Mouse (Mus musculus): ENCODE data around the gene Gm12216. TPM values are rescaled to one million over a fixed set of nuclear protein-coding genes. Genes with fewer than 3 reads are reported as not detected.

Gm12216 gene
- polyA plus RNA-seq, 2 experiments: 0.14 to 0.15 TPM

GRCm38 (mm10) chr11:53771001-53771744, 87.9 kb downstream of the Gm12216 start:
- DNase-seq (ENCODE audit: low read depth in 3 of 3, low spot score in 3 of 3): no peak
- Histone ChIP-seq H3K27me3 (ENCODE audit: control insufficient read depth, insufficient read depth, low read length) (peaks cover 15% of the 10 kb centered on the region), H3K4me2 (ENCODE audit: low read depth) (peak overlapping the region; percentile 76), H3K36me3 (replicated peaks; ENCODE audit: control insufficient read depth, insufficient read depth, low read depth) (no peaks in the 10 kb centered on the region), H3K9ac (replicated peaks) (no peak overlapping the region), H3K27ac (no peak overlapping the region), H3K9me3 (ENCODE audit: control insufficient read depth, low read length) (no peaks in the 10 kb centered on the region), H3K4me3 (ENCODE audit: insufficient read depth in 1 of 2, low read depth in 2 of 2, low read length in 2 of 2) (peak overlapping the region; percentile 62; a peak in 3 of 4 replicates), H3K4me1 (replicated peaks; ENCODE audit: control insufficient read depth in 2 of 2, insufficient read depth in 2 of 2, low read length in 1 of 2) (peaks cover 0 to 5% of the 10 kb centered on the region in 2 experiments; a peak in 1 of 4 replicates)
- ATAC-seq (ENCODE audit: insufficient read depth): no peak
- no peak for TF ChIP-seq EP300 (IDR thresholded peaks at IDR 0.05; ENCODE audit: low read depth)
- TF ChIP-seq CTCF (IDR thresholded peaks at IDR 0.05; ENCODE audit: low read depth): no peak
- 59% methylated on average over 11 of the region's 11 CpGs for WGBS (ENCODE audit: insufficient replicate concordance)

GRCm38 (mm10) chr11:53770125-53770791, 88.8 kb downstream of the Gm12216 start:
- peak overlapping the region; percentile 76 for H3K4me2 ChIP-seq (ENCODE audit: low read depth)
- peaks cover 15% of the 10 kb centered on the region for H3K27me3 ChIP-seq (ENCODE audit: control insufficient read depth, insufficient read depth, low read length)
- peak overlapping the region; percentile 62 for H3K4me3 ChIP-seq (ENCODE audit: insufficient read depth in 1 of 2, low read depth in 2 of 2, low read length in 2 of 2)
- 0 out of 2 replicates have a peak, but pooled peaks have one; percentile 12 for TF ChIP-seq CTCF (IDR thresholded peaks at IDR 0.05; ENCODE audit: low read depth)
- TF ChIP-seq EP300 (IDR thresholded peaks at IDR 0.05; ENCODE audit: low read depth): no peak
- H3K4me1 ChIP-seq (replicated peaks; ENCODE audit: control insufficient read depth in 2 of 2, insufficient read depth in 2 of 2, low read length in 1 of 2): peaks cover 0 to 5% of the 10 kb centered on the region in 2 experiments; a peak in 1 of 4 replicates
- WGBS (ENCODE audit: insufficient replicate concordance): under 1% methylated on average over 74 of the region's 75 CpGs
- no peak overlapping the region for H3K27ac ChIP-seq
- ATAC-seq (ENCODE audit: insufficient read depth) (peak; percentile 67), DNase-seq (ENCODE audit: low read depth in 3 of 3, low spot score in 3 of 3) (no peak)
- H3K9ac ChIP-seq (replicated peaks): peak overlapping the region; percentile 40; the same call in 1 of the 2 replicates
- H3K9me3 ChIP-seq (ENCODE audit: control insufficient read depth, low read length): no peaks in the 10 kb centered on the region
- no peaks in the 10 kb centered on the region for H3K36me3 ChIP-seq (replicated peaks; ENCODE audit: control insufficient read depth, insufficient read depth, low read depth)

GRCm38 (mm10) chr11:53769760-53770124, 89.3 kb downstream of the Gm12216 start, which contains the start of gene Irf1:
Irf1 (plus strand) TSS chr11:53770014.
- H3K27me3 ChIP-seq (ENCODE audit: control insufficient read depth, insufficient read depth, low read length): peaks cover 15% of the 10 kb centered on the region
- peak; percentile 53 to 78 (median 61) for DNase-seq (ENCODE audit: low read depth in 3 of 3, low spot score in 3 of 3)
- peak; percentile 83 for ATAC-seq (ENCODE audit: insufficient read depth)
- under 1% methylated on average over 39 of the region's 40 CpGs for WGBS (ENCODE audit: insufficient replicate concordance)
- H3K4me2 ChIP-seq (ENCODE audit: low read depth): peak within 1 kb of the TSS; percentile 76
- no peaks in the 10 kb centered on the region for H3K9me3 ChIP-seq (ENCODE audit: control insufficient read depth, low read length)
- no peaks in the 10 kb centered on the region for H3K36me3 ChIP-seq (replicated peaks; ENCODE audit: control insufficient read depth, insufficient read depth, low read depth)
- TF ChIP-seq CTCF (IDR thresholded peaks at IDR 0.05; ENCODE audit: low read depth) (no peak), EP300 (IDR thresholded peaks at IDR 0.05; ENCODE audit: low read depth) (no peak)
- no peak within 1 kb of the TSS for H3K27ac ChIP-seq
- H3K9ac ChIP-seq (replicated peaks): peak within 1 kb of the TSS; percentile 40; the same call in 1 of the 2 replicates
- peaks cover 0 to 5% of the 10 kb centered on the region in 2 experiments; a peak in 1 of 4 replicates for H3K4me1 ChIP-seq (replicated peaks; ENCODE audit: control insufficient read depth in 2 of 2, insufficient read depth in 2 of 2, low read length in 1 of 2)
- H3K4me3 ChIP-seq (ENCODE audit: insufficient read depth in 1 of 2, low read depth in 2 of 2, low read length in 2 of 2): peak within 1 kb of the TSS; percentile 62

- TF ChIP-seq EP300 (IDR thresholded peaks at IDR 0.05; ENCODE audit: low read depth): no peak
- no peak for TF ChIP-seq CTCF (IDR thresholded peaks at IDR 0.05; ENCODE audit: low read depth)
- DNase-seq (ENCODE audit: low read depth in 3 of 3, low spot score in 3 of 3) (no peak), ATAC-seq (ENCODE audit: insufficient read depth) (no peak)
- H3K27me3 ChIP-seq (ENCODE audit: control insufficient read depth, insufficient read depth, low read length): peaks cover 15% of the 10 kb centered on the region
- peaks cover 0 to 8% of the 10 kb centered on the region in 2 experiments; a peak in 3 of 4 replicates for H3K4me1 ChIP-seq (replicated peaks; ENCODE audit: control insufficient read depth in 2 of 2, insufficient read depth in 2 of 2, low read length in 1 of 2)
- no peak overlapping the region for H3K27ac ChIP-seq
- peak overlapping the region; percentile 4 to 62; a peak in 2 of 4 replicates for H3K4me3 ChIP-seq (ENCODE audit: insufficient read depth in 1 of 2, low read depth in 2 of 2, low read length in 2 of 2)
- H3K36me3 ChIP-seq (replicated peaks; ENCODE audit: control insufficient read depth, insufficient read depth, low read depth): no peaks in the 10 kb centered on the region
- 54% methylated on average over 12 of the region's 12 CpGs for WGBS (ENCODE audit: insufficient replicate concordance)
- H3K9me3 ChIP-seq (ENCODE audit: control insufficient read depth, low read length): no peaks in the 10 kb centered on the region
- H3K9ac ChIP-seq (replicated peaks): no peak overlapping the region
- peak overlapping the region; percentile 76 for H3K4me2 ChIP-seq (ENCODE audit: low read depth)
Observed at GRCm38 (mm10) chr11:53769185-53769576, 89.9 kb downstream of the Gm12216 start.

Data from liver, embryonic 14.5 days (tissue).